Mouse (Mus musculus): ENCODE data around the gene Gtse1. TPM values are rescaled to one million over a fixed set of nuclear protein-coding genes. Genes with fewer than 3 reads are reported as not detected.

Gene Gtse1
- polyA plus RNA-seq, 1 experiment = 8.7 TPM

DNA sequence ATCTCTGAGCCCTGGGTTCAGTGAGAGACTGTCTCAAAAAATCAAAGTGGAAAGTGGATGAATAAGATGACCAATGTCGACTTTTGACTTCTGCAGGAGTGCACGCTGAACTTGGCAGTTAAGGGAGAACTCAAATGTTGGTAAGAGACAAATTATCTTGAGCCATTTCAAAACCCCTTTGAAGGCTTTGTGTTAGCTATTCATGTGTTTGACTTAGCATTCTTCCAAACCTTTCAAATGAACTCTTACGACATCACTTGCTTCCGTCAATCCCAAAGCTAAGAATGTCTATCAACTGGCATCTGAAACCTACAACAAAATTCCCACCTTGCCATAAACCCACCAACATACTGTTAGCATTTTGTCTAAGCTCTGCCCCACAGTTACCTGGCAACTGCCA is 31.5 kb upstream of the Gtse1 start:
- no peaks in the 10 kb centered on the region for H3K27me3 ChIP-seq (ENCODE audit: control insufficient read depth)
- no peak for TF ChIP-seq GATA1 (IDR thresholded peaks at IDR 0.05; ENCODE audit: low read length)
- TF ChIP-seq TAL1 (IDR thresholded peaks at IDR 0.05; ENCODE audit: low read length) = no peak
- no peak overlapping the region for H3K4me3 ChIP-seq (replicated peaks)
- H3K4me1 ChIP-seq (ENCODE audit: control insufficient read depth) = peaks cover 47% of the 10 kb centered on the region
- H3K9me3 ChIP-seq (ENCODE audit: control insufficient read depth, low read length) = no peaks in the 10 kb centered on the region
- H3K36me3 ChIP-seq (ENCODE audit: control insufficient read depth) = no peaks in the 10 kb centered on the region; the same call in 1 of the 2 replicates

DNA sequence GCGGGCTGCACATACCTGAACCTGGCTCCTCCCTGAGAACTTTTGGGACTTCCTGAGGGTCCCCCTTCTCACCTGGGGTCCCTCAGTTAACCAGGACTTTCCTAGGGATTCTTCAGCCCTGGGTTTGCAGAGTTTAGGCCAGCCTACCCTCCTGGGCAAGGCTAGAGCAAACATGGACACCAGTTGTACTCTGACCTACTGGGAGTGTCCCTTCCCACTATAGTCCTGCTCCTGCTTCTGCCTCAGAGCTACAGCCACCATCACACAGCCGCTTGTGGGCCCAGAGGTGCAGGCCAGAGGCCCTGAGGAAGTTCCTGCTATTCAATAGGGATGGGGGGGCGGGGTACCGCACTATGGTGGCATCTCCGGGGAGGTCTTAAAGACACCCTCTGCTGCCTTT is 30.1 kb upstream of the Gtse1 start:
- Histone ChIP-seq H3K36me3 (ENCODE audit: control insufficient read depth) (peaks cover 1% of the 10 kb centered on the region; the same call in 1 of the 2 replicates), H3K9me3 (ENCODE audit: control insufficient read depth, low read length) (no peaks in the 10 kb centered on the region), H3K4me1 (ENCODE audit: control insufficient read depth) (peaks cover 48% of the 10 kb centered on the region), H3K4me3 (replicated peaks) (no peak overlapping the region), H3K27me3 (ENCODE audit: control insufficient read depth) (no peaks in the 10 kb centered on the region)
- TF ChIP-seq TAL1 (IDR thresholded peaks at IDR 0.05; ENCODE audit: low read length) = no peak
- no peak for TF ChIP-seq GATA1 (IDR thresholded peaks at IDR 0.05; ENCODE audit: low read length)

DNA sequence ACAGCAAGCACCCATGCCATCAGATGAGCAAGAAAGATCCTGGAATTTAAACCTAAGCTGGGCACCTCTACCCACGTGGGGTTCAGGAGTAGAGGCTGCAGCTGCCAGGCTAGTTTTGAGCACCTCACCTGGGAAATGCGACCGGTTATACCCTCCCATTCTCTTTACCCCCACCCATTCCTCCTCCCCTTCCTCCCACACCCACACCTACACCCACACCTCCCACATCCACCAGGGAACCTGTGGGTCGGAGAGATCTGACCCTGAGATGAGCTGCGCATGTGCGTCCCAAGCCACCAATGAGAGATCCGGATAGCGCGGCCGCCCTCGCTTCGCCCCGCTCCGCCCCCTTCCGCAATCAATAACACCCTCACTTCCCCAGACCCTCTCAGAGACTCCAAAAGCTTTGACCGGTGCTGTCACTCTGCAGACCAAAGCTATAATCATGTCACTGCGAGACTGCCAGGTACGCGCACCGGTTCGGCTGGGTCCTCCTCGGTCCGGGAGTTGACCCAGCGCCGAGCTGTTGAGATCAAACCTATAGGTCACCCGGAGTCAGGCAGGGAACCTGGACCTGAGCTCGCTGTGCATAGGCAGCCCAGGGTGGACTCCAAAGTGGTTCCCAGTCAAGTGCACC is 27.5 kb upstream of the Gtse1 start, which contains the start of gene Ttc38:
Gene Ttc38 (plus strand): TSS at position 353 of the 637 bp plus-strand sequence.
- Histone ChIP-seq H3K27me3 (ENCODE audit: control insufficient read depth) (no peaks in the 10 kb centered on the region), H3K36me3 (ENCODE audit: control insufficient read depth) (peaks cover 2% of the 10 kb centered on the region; the same call in 1 of the 2 replicates), H3K4me3 (replicated peaks) (peak within 1 kb of the TSS; percentile 75), H3K9me3 (ENCODE audit: control insufficient read depth, low read length) (no peaks in the 10 kb centered on the region), H3K4me1 (ENCODE audit: control insufficient read depth) (peaks cover 37% of the 10 kb centered on the region)
- TF ChIP-seq TAL1 (IDR thresholded peaks at IDR 0.05; ENCODE audit: low read length) (no peak), GATA1 (IDR thresholded peaks at IDR 0.05; ENCODE audit: low read length) (no peak)

DNA sequence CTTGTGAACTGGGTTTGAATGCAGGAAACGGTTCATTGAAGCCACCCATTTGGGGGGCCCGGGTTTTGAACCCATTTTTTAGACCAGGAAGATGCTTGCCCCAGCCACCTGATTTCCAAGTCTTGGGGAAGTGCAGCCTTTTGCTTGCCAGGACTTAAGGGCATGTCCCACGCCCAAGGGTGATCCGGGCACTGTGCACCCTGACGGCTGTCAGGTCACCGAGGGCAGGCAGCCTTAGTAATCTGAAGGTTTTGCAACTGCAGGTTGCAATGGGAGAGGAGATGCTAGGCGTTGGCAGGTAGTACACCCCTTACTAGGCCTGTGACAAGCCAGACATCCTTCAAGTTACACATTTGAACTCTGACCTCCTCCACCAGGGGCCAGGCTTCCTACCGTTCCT is 26.9 kb upstream of the Gtse1 start:
- H3K36me3 ChIP-seq (ENCODE audit: control insufficient read depth) = peaks cover 2% of the 10 kb centered on the region; the same call in 1 of the 2 replicates
- peaks cover 32% of the 10 kb centered on the region for H3K4me1 ChIP-seq (ENCODE audit: control insufficient read depth)
- H3K27me3 ChIP-seq (ENCODE audit: control insufficient read depth) = no peaks in the 10 kb centered on the region
- TF ChIP-seq GATA1 (IDR thresholded peaks at IDR 0.05; ENCODE audit: low read length) = no peak
- TF ChIP-seq TAL1 (IDR thresholded peaks at IDR 0.05; ENCODE audit: low read length) = no peak
- no peaks in the 10 kb centered on the region for H3K9me3 ChIP-seq (ENCODE audit: control insufficient read depth, low read length)
- peak overlapping the region; percentile 75 for H3K4me3 ChIP-seq (replicated peaks)

DNA sequence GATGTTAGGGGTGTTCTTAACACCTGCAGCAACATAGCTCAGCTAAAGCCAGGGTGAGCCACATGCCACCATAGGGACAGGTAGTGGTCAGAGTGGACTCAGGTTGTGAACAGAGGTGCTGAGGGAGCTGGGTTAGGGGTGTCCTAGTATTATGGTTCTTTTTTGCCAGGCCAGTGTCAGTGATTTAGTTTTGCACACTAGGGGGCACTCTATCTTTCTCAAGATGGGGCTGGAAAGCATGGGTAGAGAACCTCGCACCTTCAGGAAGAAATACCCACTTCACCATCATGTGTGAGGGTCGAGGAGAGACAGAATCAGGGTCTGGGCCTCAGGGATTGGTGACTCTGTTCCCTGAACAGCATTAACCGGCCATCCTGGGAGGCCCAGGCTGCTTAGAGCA is 24.2 kb upstream of the Gtse1 start:
- Histone ChIP-seq H3K27me3 (ENCODE audit: control insufficient read depth) (no peaks in the 10 kb centered on the region), H3K9me3 (ENCODE audit: control insufficient read depth, low read length) (no peaks in the 10 kb centered on the region), H3K4me1 (ENCODE audit: control insufficient read depth) (peaks cover 22% of the 10 kb centered on the region), H3K4me3 (replicated peaks) (no peak overlapping the region), H3K36me3 (ENCODE audit: control insufficient read depth) (peaks cover 2% of the 10 kb centered on the region; the same call in 1 of the 2 replicates)
- no peak for TF ChIP-seq TAL1 (IDR thresholded peaks at IDR 0.05; ENCODE audit: low read length)
- no peak for TF ChIP-seq GATA1 (IDR thresholded peaks at IDR 0.05; ENCODE audit: low read length)

DNA sequence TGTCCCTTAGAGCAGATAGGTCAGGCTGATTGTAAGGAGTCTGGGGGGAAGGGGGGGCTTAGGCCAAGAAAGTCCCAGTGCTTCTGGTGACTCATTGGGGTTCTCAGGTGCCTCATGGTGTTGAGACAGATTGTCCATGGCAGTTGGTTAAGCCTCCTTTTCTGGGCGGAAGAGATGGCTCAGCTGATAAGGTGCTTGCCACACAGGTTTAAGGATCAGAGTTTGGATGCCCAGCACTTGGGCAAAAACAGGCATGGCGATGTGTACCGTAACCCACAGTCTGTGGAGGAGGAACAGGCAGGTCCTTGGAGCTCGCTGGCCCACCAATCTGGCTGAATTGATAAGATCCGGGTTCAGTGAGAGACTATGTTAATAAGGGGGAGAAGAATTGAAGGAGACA is 22.7 kb upstream of the Gtse1 start:
- Histone ChIP-seq H3K27me3 (ENCODE audit: control insufficient read depth) (no peaks in the 10 kb centered on the region), H3K36me3 (ENCODE audit: control insufficient read depth) (peaks cover 2% of the 10 kb centered on the region; the same call in 1 of the 2 replicates), H3K9me3 (ENCODE audit: control insufficient read depth, low read length) (no peaks in the 10 kb centered on the region), H3K4me1 (ENCODE audit: control insufficient read depth) (peaks cover 30% of the 10 kb centered on the region), H3K4me3 (replicated peaks) (no peak overlapping the region)
- TF ChIP-seq GATA1 (IDR thresholded peaks at IDR 0.05; ENCODE audit: low read length) (no peak), TAL1 (IDR thresholded peaks at IDR 0.05; ENCODE audit: low read length) (no peak)

DNA sequence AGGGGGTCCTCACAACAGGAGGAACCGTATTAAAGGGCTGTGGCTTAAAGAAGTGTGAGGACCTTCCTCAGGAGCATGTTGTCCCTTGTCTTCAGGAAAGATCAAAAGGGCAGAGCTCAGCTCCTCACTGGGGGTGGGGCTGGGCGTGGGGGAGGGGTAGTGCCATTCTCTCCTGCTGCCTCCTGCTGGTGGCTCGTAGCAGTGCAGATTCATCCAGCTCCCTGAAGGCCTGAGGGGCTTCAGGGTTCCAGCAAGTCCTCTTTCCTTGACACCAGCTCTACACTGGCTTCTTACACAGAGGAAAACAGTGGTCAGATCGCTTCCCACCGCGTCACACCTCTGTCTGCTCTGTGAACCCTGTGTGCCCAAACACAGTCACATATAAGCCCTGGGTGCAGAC is 18.6 kb upstream of the Gtse1 start:
- TF ChIP-seq TAL1 (IDR thresholded peaks at IDR 0.05; ENCODE audit: low read length) (no peak), GATA1 (IDR thresholded peaks at IDR 0.05; ENCODE audit: low read length) (no peak)
- Histone ChIP-seq H3K27me3 (ENCODE audit: control insufficient read depth) (no peaks in the 10 kb centered on the region), H3K4me3 (replicated peaks) (no peak overlapping the region), H3K4me1 (ENCODE audit: control insufficient read depth) (peaks cover 22% of the 10 kb centered on the region), H3K36me3 (ENCODE audit: control insufficient read depth) (peaks cover 15% of the 10 kb centered on the region; the same call in 1 of the 2 replicates), H3K9me3 (ENCODE audit: control insufficient read depth, low read length) (no peaks in the 10 kb centered on the region)

DNA sequence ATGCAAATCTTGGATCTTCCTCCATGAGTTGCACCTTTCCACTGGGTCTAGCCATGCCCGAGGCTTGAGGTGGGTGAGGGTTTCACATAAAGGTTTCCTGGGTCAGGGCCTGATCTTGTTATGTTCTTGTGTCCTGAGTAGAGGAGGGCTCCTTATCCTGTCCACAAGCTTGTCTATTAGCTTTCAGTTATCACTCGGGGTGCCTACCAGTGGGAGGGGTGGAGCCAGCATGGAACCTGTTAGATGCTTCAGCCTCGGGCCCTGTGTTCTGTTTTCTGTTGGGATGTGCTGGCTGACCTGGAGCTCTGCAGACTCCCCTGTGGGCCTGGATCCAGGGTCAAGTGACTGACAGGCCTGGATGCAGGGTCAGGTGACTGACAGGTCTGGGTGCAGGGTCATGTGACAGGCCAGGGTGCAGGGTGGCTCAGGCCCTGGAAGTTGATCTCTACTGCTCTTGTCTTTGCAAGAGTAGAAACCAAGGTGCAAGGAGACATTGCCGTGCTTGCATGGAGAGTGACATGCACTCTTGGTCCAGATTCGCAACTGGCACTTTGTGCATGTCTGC is 17.7 kb upstream of the Gtse1 start:
- TF ChIP-seq TAL1 (IDR thresholded peaks at IDR 0.05; ENCODE audit: low read length) (no peak), GATA1 (IDR thresholded peaks at IDR 0.05; ENCODE audit: low read length) (no peak)
- no peaks in the 10 kb centered on the region for H3K9me3 ChIP-seq (ENCODE audit: control insufficient read depth, low read length)
- peaks cover 17% of the 10 kb centered on the region; the same call in 1 of the 2 replicates for H3K36me3 ChIP-seq (ENCODE audit: control insufficient read depth)
- no peak overlapping the region for H3K4me3 ChIP-seq (replicated peaks)
- peaks cover 21% of the 10 kb centered on the region for H3K4me1 ChIP-seq (ENCODE audit: control insufficient read depth)
- H3K27me3 ChIP-seq (ENCODE audit: control insufficient read depth) = no peaks in the 10 kb centered on the region

DNA sequence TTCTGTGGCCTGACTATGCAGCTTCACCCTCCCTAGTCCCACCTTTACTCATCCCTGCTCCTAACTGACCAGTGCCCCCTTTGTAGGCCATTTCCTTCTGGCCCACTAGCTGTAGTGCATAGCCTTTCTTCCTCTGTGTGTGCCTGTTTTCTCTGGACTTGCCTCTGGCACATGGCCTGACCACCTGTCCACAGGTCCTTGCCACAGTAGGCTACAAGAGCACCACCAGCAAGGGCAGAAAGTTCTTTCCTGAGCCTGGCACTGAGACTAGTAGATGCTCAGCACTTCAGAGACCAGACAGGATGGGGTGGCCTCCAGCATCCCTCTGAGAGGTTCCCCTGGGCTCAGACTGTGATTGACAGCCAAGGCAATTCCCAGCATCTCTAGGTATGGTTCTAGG is 14.5 kb upstream of the Gtse1 start:
- H3K4me3 ChIP-seq (replicated peaks) = no peak overlapping the region
- H3K36me3 ChIP-seq (ENCODE audit: control insufficient read depth) = peaks cover 17% of the 10 kb centered on the region; the same call in 1 of the 2 replicates
- H3K9me3 ChIP-seq (ENCODE audit: control insufficient read depth, low read length) = no peaks in the 10 kb centered on the region
- peaks cover 21% of the 10 kb centered on the region for H3K4me1 ChIP-seq (ENCODE audit: control insufficient read depth)
- H3K27me3 ChIP-seq (ENCODE audit: control insufficient read depth) = no peaks in the 10 kb centered on the region
- TF ChIP-seq TAL1 (IDR thresholded peaks at IDR 0.05; ENCODE audit: low read length) = no peak
- TF ChIP-seq GATA1 (IDR thresholded peaks at IDR 0.05; ENCODE audit: low read length) = no peak
